Mouse (Mus musculus) C2C12 (cell line): ENCODE data around the gene Npr2.

Experiments used
- CTCF ChIP-seq: IDR thresholded peaks from one replicate; pipeline ENCODE4 v1.5.1; 2011; ENCODE audit not compliant: control insufficient read depth, insufficient read depth, insufficient read length
- FOSL1 ChIP-seq: IDR thresholded peaks from one replicate; pipeline ENCODE4 v1.8.0; 2011; ENCODE audit warnings: mild to moderate bottlenecking, low read length; ENCODE audit not compliant: poor library complexity, insufficient read depth, severe bottlenecking
- MAX ChIP-seq: IDR thresholded peaks from one replicate; pipeline ENCODE4 v1.6.1; 2011; ENCODE audit warnings: mild to moderate bottlenecking, control low read depth
- MYOG ChIP-seq: IDR thresholded peaks from one replicate; pipeline ENCODE4 v1.6.1; 2011; ENCODE audit not compliant: control insufficient read depth, insufficient read length; ENCODE audit errors: extremely low read depth
- USF1 ChIP-seq: IDR thresholded peaks from one replicate; pipeline ENCODE4 v1.6.1; 2011; ENCODE audit warnings: low read depth, mild to moderate bottlenecking, control low read depth, moderate library complexity

DNA sequence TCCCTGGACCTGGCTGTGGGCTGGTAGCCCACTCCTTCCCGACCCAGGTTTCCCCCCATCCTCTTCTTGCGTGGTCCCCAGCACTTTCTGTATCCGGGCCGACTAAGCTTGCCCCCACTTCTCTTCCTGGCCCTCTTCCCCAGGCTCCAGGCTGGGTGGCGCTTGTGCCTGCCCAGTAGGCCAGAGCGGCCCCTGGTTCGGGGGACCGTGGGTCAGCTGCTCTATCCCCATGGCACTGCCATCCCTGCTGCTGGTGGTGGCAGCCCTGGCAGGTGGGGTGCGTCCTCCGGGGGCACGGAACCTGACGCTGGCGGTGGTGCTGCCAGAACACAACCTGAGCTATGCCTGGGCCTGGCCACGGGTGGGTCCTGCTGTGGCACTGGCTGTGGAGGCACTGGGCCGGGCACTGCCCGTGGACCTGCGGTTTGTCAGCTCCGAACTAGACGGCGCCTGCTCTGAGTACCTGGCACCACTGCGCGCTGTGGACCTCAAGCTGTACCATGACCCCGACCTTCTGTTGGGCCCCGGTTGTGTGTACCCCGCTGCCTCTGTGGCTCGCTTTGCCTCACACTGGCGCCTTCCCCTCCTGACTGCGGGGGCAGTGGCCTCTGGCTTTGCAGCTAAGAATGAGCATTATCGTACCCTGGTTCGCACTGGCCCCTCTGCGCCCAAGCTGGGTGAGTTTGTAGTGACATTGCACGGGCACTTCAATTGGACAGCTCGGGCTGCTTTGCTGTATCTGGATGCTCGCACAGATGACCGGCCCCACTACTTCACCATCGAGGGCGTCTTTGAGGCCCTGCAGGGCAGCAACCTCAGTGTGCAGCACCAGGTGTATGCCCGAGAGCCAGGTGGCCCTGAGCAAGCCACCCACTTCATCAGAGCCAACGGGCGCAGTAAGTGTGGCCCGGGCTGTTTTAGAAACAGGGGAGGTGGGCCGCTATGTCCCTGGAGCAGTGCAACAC, 503 bp downstream of the Npr2 start:
- no peak for TF ChIP-seq CTCF
- TF ChIP-seq MYOG: no peak
- TF ChIP-seq MAX: no peak
- TF ChIP-seq USF1: no peak
- no peak for TF ChIP-seq FOSL1
